ENCODE assay signal across 8 mouse cellular contexts in the genomic region with DNA sequence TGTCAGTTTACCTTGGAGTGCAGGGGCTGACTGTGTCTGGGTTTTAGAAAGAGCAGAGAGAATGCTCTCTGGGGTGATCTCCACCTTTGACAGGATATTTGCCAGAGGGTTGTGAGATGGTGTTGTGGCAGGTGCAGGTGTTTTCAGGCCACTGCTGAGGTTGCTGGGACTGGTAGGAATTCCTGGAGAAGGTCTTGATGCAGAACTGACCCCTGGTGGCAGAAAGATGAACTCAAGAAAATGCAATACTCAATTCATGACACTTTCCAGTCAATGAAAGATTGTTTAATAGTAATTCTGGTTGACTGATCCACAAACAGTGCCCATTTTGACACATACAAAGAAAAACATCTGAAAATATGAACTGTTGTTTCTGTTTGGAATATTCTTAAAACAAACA. TPM values are rescaled to one million over a fixed set of nuclear protein-coding genes. Genes with fewer than 3 reads are reported as not detected.
DNase-seq lines count a peak whose midpoint lies in the region; ATAC-seq and TF ChIP-seq lines count a peak whose summit lies in the region.

No protein-coding gene starts in this region.

- peak; percentile 33 for DNase-seq in heart, adult 8-10 months (ENCODE audit: low spot score)
- no peak for DNase-seq in heart, embryonic 10.5 days (ENCODE audit: low spot score)
- peak; percentile 48 to 55 for DNase-seq in B cell, adult 2 months
- DNase-seq in NIH3T3 (ENCODE audit: low read depth), result peak; percentile 69
- peak; percentile 70 for DNase-seq in lung, postnatal 0 days (ENCODE audit: low spot score)
- no peak for DNase-seq in ovary, adult 18-20 months (ENCODE audit: low spot score)
- no peak for DNase-seq in gastrocnemius, postnatal 36 days
- DNase-seq in urinary bladder, postnatal 10 days (ENCODE audit: low spot score), result no peak

- H3K27me3 ChIP-seq in heart, embryonic 10.5 days (ENCODE audit: insufficient read depth, poor library complexity, severe bottlenecking), result no peaks in the 10 kb centered on the region
- H3K27me3 ChIP-seq in lung, postnatal 0 days (replicated peaks; ENCODE audit: insufficient read depth, low read length), result no peaks in the 10 kb centered on the region

- ATAC-seq in lung, postnatal 0 days, result no peak

- intact Hi-C loops in gastrocnemius, postnatal 36 days (cut with DNase I), result loop anchor here (5.0 kb wide), 2 partner anchors 75 to 155 kb away; no protein-coding TSS in a partner anchor

- no peak overlapping the region for H3K27ac ChIP-seq in heart, embryonic 10.5 days
- no peak overlapping the region for H3K27ac ChIP-seq in lung, postnatal 0 days (ENCODE audit: low read length)

- peaks cover 75% of the 10 kb centered on the region for H3K36me3 ChIP-seq in heart, embryonic 10.5 days
- peaks cover 9% of the 10 kb centered on the region for H3K36me3 ChIP-seq in lung, postnatal 0 days (ENCODE audit: insufficient read depth, low read length)

- H3K4me2 ChIP-seq in lung, postnatal 0 days (replicated peaks; ENCODE audit: low read depth, low read length), result no peak overlapping the region

- peak; percentile 77 for TF ChIP-seq CTCF in lung, postnatal 0 days (IDR thresholded peaks at IDR 0.05)

- no peak overlapping the region for H3K4me3 ChIP-seq in heart, embryonic 10.5 days
- no peak overlapping the region for H3K4me3 ChIP-seq in lung, postnatal 0 days (ENCODE audit: low read depth, low read length)

- H3K9me3 ChIP-seq in heart, embryonic 10.5 days, result no peaks in the 10 kb centered on the region
- H3K9me3 ChIP-seq in lung, postnatal 0 days (ENCODE audit: low read length), result no peaks in the 10 kb centered on the region

- no peak overlapping the region for H3K9ac ChIP-seq in lung, postnatal 0 days (replicated peaks; ENCODE audit: low read depth)

- no peak for TF ChIP-seq EP300 in lung, postnatal 0 days (IDR thresholded peaks at IDR 0.05)

- no peaks in the 10 kb centered on the region for H3K4me1 ChIP-seq in heart, embryonic 10.5 days
- H3K4me1 ChIP-seq in lung, postnatal 0 days (ENCODE audit: insufficient read depth, low read depth, low read length), result no peaks in the 10 kb centered on the region

RNA-seq across cellular contexts. Expression of a gene that starts 12.0 kb away (rescaled TPM):
- total RNA-seq in heart, adult 8-10 months (2022), result 10 to 100 TPM; 48.1 to 51.8 (median 49.0) TPM
- polyA plus RNA-seq in heart, embryonic 10.5 days (2016; fragmentation: Nextera tagmentation; extraction: Ambion mirVana), result 61.9 and 62.6 TPM in 2 replicates
- polyA plus RNA-seq in lung, postnatal 0 days (2015; fragmentation: Nextera tagmentation; extraction: Ambion mirVana), result 18.5 and 19.3 TPM in 2 replicates
- total RNA-seq in gastrocnemius, postnatal 36 days (2021), result 10 to 100 TPM; 28.0 to 28.7 TPM

RNA-seq across cellular contexts. Expression of a gene that starts 32.6 kb away (rescaled TPM):
- 10 to 100 TPM; 36.6 to 76.5 (median 42.3) TPM for total RNA-seq in heart, adult 8-10 months (2022)
- polyA plus RNA-seq in heart, embryonic 10.5 days (2016; fragmentation: Nextera tagmentation; extraction: Ambion mirVana), result 76.8 and 109 TPM in 2 replicates
- 94.3 and 107 TPM in 2 replicates for polyA plus RNA-seq in lung, postnatal 0 days (2015; fragmentation: Nextera tagmentation; extraction: Ambion mirVana)
- 10 to 100 TPM; 14.3 to 28.4 TPM for total RNA-seq in gastrocnemius, postnatal 36 days (2021)

RNA-seq across cellular contexts. Expression of a gene that starts 46.7 kb away (rescaled TPM):
- total RNA-seq in heart, adult 8-10 months (2022), result 10 to 100 TPM; 39.1 to 47.6 (median 41.0) TPM
- 22.7 and 23.5 TPM in 2 replicates for polyA plus RNA-seq in heart, embryonic 10.5 days (2016; fragmentation: Nextera tagmentation; extraction: Ambion mirVana)
- polyA plus RNA-seq in lung, postnatal 0 days (2015; fragmentation: Nextera tagmentation; extraction: Ambion mirVana), result 12.9 and 14.0 TPM in 2 replicates
- total RNA-seq in gastrocnemius, postnatal 36 days (2021), result 10 to 100 TPM; 27.8 to 36.1 TPM

Comparison
In these comparisons a context has a peak if more than half of its experiments do, and no peak if none do; other contexts are left out.
1. DNase-seq: peak in heart, adult 8-10 months (single experiment), B cell, adult 2 months (2 of 2), NIH3T3 (single experiment) and lung, postnatal 0 days (single experiment); none in heart, embryonic 10.5 days (single experiment), ovary, adult 18-20 months (single experiment), gastrocnemius, postnatal 36 days (0 of 2) and urinary bladder, postnatal 10 days (single experiment).